Mouse (Mus musculus) midbrain, embryonic 10.5 days (tissue): ENCODE results near the gene Yaf2. TPM values are rescaled to one million over a fixed set of nuclear protein-coding genes. Genes with fewer than 3 reads are reported as not detected.
"Not testable (repeated sequence)": the region's sequence is repeated elsewhere in the genome, so short reads cannot be mapped to it uniquely, and the experiment has no call there.

Experiments
- DNase-seq: peaks from one replicate; pipeline ENCODE4 v3.0.0-alpha.2; 2017; ENCODE audit warnings: low spot score
- H3K27ac ChIP-seq: fragments of 300-500 bp; sonication (generic); replicated peaks from 2 replicates; pipeline ENCODE4 v1.5.1; 2016; ENCODE audit warnings: mild to moderate bottlenecking
- H3K27me3 ChIP-seq: fragments of 300-500 bp; sonication (generic); 2 replicates; pipeline ENCODE4 v1.6.1; 2016; ENCODE audit warnings: low read depth, mild to moderate bottlenecking; ENCODE audit not compliant: poor library complexity, severe bottlenecking
- H3K36me3 ChIP-seq: fragments of 300-500 bp; sonication (generic); 2 replicates; pipeline ENCODE4 v1.6.1; 2016; ENCODE audit warnings: mild to moderate bottlenecking, moderate library complexity
- H3K4me1 ChIP-seq: fragments of 300-500 bp; sonication (generic); 2 replicates; pipeline ENCODE4 v1.6.1; 2016
- H3K4me3 ChIP-seq: fragments of 300-500 bp; sonication (generic); 2 replicates; pipeline ENCODE4 v1.5.1; 2016; ENCODE audit warnings: mild to moderate bottlenecking, moderate library complexity
- H3K9me3 ChIP-seq: fragments of 300-500 bp; sonication (generic); replicated peaks from 2 replicates; pipeline ENCODE4 v1.6.1; 2016; ENCODE audit warnings: mild to moderate bottlenecking
- WGBS: fragments of 180-500 bp; shearing (Covaris S2); methylation state at CpG from one replicate; pipeline ENCODE4 v1.1.7; 2016; 5-methylcytosine and 5-hydroxymethylcytosine counted together
- polyA plus RNA-seq: library from polyadenylated mRNA; unstranded; fragments of >200 nt; fragmentation: Nextera tagmentation; extraction: Ambion mirVana; gene quantifications from 2 replicates; pipeline ENCODE4 v1.2.1, GENCODE M21; 2016

Gene Yaf2
- polyA plus RNA-seq, 1 experiment from 2014 or later, result 110 TPM

DNA sequence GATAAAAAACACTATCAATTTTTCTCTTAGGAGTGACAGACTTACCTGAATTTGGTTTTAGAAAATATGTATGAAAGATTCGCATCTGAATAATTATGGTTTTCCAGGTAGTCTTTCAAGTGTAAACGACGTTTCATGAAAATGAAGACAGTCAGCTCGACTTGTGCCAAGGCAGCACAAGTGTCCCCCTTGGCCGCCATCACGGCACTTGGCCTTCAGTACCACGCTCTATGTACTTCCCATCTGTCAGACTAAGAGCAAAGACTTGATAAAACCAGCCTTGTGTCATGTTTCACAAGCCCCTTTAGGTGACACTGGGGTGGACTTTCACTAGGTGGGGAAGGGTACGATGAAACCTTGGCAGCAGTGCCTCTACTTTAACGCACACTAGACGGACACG, 5.5 kb downstream of the Yaf2 start:
- Histone ChIP-seq H3K36me3 (peaks cover 53% of the 10 kb centered on the region), H3K4me1 (peaks cover 21% of the 10 kb centered on the region), H3K9me3 (no peaks in the 10 kb centered on the region), H3K4me3 (no peak overlapping the region), H3K27me3 (no peaks in the 10 kb centered on the region), H3K27ac (no peak overlapping the region)
- no peak for DNase-seq
- WGBS, result 94% methylated on average over 11 of the region's 11 CpGs

DNA sequence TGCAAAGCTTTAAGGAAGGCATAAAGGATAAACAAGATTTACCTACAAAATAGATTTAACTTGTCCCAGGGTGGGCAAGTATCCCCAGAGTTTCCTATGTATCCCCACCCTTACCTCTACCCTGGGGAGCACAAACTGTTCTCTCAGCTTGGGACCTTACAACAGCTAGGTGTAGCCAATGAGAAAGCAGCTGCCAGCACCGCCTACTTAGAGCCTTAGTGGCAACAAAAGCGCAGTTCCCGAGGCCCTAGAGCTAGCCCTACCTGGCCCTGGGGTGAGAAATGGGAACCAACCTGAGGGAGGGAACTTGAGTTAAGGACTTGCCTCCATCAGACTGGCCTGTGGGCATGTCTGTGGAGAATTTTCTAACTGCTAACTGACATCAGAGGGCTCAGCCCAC, 9.5 kb downstream of the Yaf2 start:
- peaks cover 43% of the 10 kb centered on the region for H3K36me3 ChIP-seq
- H3K4me1 ChIP-seq, result peaks cover 21% of the 10 kb centered on the region
- no peaks in the 10 kb centered on the region for H3K9me3 ChIP-seq
- H3K4me3 ChIP-seq, result no peak overlapping the region
- no peak overlapping the region for H3K27ac ChIP-seq
- H3K27me3 ChIP-seq, result no peaks in the 10 kb centered on the region
- 53% methylated on average over 3 of the region's 3 CpGs for WGBS
- no peak for DNase-seq

DNA sequence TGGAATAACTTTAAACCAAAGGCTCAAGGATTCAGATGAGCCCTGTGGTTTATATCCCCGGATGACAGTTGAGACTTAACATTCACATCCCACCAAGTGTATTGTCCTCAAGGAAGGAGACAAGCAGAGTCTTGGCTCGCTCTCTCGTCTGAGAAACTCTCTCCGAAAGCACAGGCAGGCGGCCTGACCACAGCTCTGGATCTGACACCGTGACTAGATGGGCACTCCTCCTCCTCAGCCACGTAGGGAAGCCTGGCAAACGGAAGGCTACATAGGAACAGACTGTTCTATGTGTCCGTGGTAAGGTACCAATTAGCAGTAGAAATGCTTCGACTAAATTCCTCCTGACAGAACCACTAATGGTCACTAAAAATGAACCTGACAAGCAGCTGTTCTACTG, 10.1 kb downstream of the Yaf2 start:
- Histone ChIP-seq H3K27me3 (no peaks in the 10 kb centered on the region), H3K27ac (no peak overlapping the region), H3K9me3 (no peaks in the 10 kb centered on the region), H3K4me1 (peaks cover 21% of the 10 kb centered on the region), H3K4me3 (no peak overlapping the region), H3K36me3 (peaks cover 43% of the 10 kb centered on the region)
- DNase-seq, result no peak
- 82% methylated on average over 10 of the region's 10 CpGs for WGBS

DNA sequence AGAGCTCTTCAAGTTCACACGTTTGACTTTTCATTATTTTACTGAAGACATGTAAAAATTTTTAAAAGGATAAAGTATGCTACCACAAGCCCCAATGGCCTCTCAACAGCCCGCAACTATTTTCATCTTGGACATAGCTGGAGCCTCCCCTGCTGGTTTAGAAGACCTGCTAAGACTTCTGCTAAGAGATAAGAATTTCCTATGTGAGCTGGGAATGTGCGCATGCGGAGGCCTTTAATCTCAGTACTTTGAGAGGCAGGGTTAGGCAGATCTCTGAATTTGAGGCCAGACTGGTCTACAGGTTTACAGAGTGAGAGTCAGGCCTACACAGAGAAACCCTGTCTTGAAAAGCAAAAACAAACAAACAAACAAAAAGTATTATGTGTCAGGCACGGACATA, 11.4 kb downstream of the Yaf2 start:
- H3K27me3 ChIP-seq, result no peaks in the 10 kb centered on the region
- H3K27ac ChIP-seq, result no peak overlapping the region
- no peak overlapping the region for H3K4me3 ChIP-seq
- peaks cover 35% of the 10 kb centered on the region for H3K36me3 ChIP-seq
- no peaks in the 10 kb centered on the region for H3K9me3 ChIP-seq
- no peak for DNase-seq
- 76% methylated on average over 5 of the region's 5 CpGs for WGBS
- H3K4me1 ChIP-seq, result peaks cover 21% of the 10 kb centered on the region

DNA sequence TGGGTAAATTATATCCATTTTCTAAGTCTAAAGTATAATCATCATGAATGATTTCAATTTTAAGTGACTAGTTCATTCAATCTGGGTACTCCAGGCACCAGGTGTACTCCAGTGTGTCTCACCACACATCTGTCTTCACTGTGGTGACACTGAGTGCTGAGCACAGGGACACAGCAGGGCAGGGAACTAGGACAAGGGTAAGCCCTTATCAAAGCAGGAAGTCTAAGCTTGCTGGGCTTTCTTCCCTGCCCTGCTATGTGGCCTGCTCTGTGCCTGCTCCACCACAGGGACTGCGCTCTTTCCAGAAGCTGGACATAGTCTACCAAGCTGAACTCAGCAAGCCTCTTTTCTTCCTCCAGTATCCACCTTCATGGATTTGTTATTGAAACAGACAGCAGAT, 18.0 kb downstream of the Yaf2 start:
- H3K27ac ChIP-seq, result no peak overlapping the region

DNA sequence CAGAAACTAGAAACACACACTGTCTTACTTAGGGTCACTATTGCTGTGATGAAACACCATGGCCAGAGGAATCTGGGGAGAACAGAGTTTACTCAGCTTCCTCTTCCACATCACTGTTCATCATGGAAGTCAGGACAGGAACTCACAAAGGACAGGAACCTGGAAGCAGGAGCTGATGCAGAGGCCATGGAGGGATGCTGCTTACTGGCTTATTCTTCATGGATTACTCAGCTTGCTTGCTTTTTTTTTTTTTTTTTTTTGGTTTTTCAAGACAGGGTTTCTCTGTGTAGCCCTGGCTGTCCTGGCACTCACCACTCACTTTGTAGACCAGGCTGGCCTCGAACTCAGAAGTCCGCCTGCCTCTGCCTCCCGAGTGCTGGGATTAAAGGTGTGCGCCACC, 26.4 kb downstream of the Yaf2 start:
- H3K9me3 ChIP-seq, H3K4me1 ChIP-seq, DNase-seq, H3K27ac ChIP-seq, H3K27me3 ChIP-seq, H3K4me3 ChIP-seq: not testable (repeated sequence)
- H3K36me3 ChIP-seq, result peaks cover 24% of the 10 kb centered on the region; the same call in 1 of the 2 replicates
- WGBS, result 96% methylated on average over 4 of the region's 4 CpGs

More for the DNA sequence above, 18.0 kb downstream of the Yaf2 start:
- no peak for DNase-seq
- 88% methylated on average over 1 of the region's 1 CpGs for WGBS
- H3K4me1 ChIP-seq, result peaks cover 6% of the 10 kb centered on the region; the same call in 1 of the 2 replicates
- H3K36me3 ChIP-seq, result peaks cover 18% of the 10 kb centered on the region
- no peaks in the 10 kb centered on the region for H3K9me3 ChIP-seq
- no peak overlapping the region for H3K4me3 ChIP-seq
- H3K27me3 ChIP-seq, result no peaks in the 10 kb centered on the region

DNA sequence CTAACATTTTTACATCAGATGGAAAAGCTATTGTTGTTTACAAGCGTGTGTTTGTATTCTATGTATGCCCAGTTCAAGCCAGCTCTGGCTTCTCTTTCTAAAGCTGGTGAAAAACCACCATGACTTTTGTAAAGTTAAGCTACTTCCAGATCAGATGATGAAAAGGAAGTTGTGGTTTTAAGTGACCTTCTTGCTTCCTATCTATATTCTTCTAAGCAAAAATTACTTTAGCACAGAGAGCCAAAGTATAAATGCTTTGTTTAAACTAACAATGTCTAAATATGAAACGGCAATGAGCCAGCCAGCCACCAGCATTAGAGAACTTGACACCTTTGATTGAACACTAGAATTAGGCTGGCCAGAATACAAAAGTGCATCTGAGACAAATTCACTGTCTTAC, 38.5 kb downstream of the Yaf2 start:
- no peaks in the 10 kb centered on the region for H3K9me3 ChIP-seq
- no peak for DNase-seq
- no peak overlapping the region for H3K4me3 ChIP-seq
- no peaks in the 10 kb centered on the region for H3K27me3 ChIP-seq
- peaks cover 17% of the 10 kb centered on the region; the same call in 1 of the 2 replicates for H3K4me1 ChIP-seq
- WGBS, result 94% methylated on average over 2 of the region's 2 CpGs
- H3K27ac ChIP-seq, result no peak overlapping the region
- no peaks in the 10 kb centered on the region for H3K36me3 ChIP-seq

DNA sequence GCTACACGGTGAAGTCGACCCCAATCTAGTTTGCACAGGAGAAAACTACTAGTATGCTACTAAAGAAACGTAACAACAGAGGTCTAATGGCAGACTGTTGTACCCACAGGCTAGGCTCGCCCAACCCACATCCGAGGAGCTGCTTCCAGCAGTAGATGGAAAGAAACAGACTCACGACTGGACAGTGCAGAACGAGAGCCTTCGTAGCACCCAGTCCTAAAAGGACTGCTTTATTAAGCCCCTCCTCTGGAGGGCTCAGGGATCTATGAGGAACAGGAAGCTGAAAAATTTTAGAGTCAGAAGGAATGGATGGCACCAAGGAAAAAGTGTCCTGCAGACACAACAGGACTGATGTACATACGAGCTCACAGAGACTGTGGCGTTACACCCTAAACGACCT, 42.3 kb downstream of the Yaf2 start:
- no peaks in the 10 kb centered on the region for H3K9me3 ChIP-seq
- H3K4me1 ChIP-seq, result 0 out of 2 replicates have a peak, but pooled peaks cover 5% of the 10 kb centered on the region
- DNase-seq, result no peak
- H3K27me3 ChIP-seq, result no peaks in the 10 kb centered on the region
- peaks cover 19% of the 10 kb centered on the region for H3K36me3 ChIP-seq
- 89% methylated on average over 11 of the region's 11 CpGs for WGBS
- no peak overlapping the region for H3K4me3 ChIP-seq
- H3K27ac ChIP-seq, result no peak overlapping the region

DNA sequence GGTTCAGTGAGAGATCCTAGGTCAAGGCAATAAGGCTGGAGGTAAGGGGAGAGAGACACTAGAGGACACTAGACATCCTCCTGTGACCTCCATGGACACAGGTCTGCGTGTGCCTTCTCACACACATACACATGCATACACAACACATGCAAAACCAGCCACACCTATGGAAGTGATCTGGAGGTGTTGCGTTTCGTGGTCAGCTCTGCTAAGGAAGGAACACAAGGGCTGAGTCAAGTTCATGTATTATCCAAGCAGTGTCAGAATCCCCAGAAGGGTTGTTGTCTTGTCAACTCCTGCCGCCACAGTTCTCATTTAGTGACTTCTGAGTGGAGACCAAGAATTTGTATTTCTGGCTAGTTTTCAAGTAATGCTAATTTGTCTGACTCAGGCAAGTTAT, 48.4 kb downstream of the Yaf2 start:
- DNase-seq, result no peak
- Histone ChIP-seq H3K27me3 (no peaks in the 10 kb centered on the region), H3K36me3 (peaks cover 60% of the 10 kb centered on the region), H3K4me3 (no peak overlapping the region), H3K9me3 (no peaks in the 10 kb centered on the region), H3K4me1 (no peaks in the 10 kb centered on the region), H3K27ac (no peak overlapping the region)
- WGBS, result 96% methylated on average over 4 of the region's 4 CpGs

DNA sequence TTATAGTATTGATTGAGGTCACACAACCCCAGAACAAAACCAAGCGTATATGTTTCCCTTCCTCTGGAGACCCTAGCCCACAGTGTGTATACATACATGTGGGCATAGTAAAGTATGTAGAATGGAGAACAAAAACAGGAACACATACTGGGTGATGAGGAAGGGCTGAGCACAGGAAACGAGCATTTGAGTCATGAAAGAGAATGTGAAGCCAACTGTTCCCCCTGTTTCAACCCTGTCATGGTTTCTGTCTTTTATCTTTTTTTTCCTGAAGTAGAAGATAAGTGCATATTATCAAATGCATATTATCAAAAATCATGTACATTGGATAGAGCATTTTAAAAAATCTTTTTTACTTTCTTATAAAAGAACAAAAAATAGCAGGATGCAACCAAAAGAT, 49.1 kb downstream of the Yaf2 start:
- WGBS, result 88% methylated on average over 2 of the region's 2 CpGs
- Histone ChIP-seq H3K9me3 (no peaks in the 10 kb centered on the region), H3K27me3 (no peaks in the 10 kb centered on the region), H3K36me3 (peaks cover 66% of the 10 kb centered on the region), H3K4me1 (no peaks in the 10 kb centered on the region), H3K27ac (no peak overlapping the region), H3K4me3 (no peak overlapping the region)
- no peak for DNase-seq

DNA sequence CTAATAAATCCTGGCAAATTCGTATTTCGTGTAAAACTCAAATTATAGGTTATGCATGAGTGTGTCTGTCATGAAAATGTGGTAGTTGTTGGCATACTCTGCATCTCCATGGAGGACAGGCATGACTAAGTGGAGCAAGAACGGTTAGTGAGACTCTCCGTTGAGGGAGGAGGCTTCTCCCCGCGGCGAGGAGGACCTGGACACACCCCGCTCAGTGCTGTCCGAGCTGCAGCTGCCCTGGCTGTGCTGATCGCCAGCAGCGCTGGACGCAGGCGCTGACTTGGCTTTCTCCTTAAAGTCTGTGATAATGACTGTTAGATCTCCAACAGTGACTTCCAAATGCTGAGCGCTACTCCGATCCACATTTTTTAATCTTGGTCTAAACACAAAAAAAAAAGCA, 51.5 kb downstream of the Yaf2 start:
- DNase-seq, result no peak
- no peaks in the 10 kb centered on the region for H3K4me1 ChIP-seq
- H3K36me3 ChIP-seq, result peaks cover 72% of the 10 kb centered on the region
- H3K9me3 ChIP-seq, result no peaks in the 10 kb centered on the region
- no peak overlapping the region for H3K4me3 ChIP-seq
- WGBS, result 79% methylated on average over 15 of the region's 15 CpGs
- no peaks in the 10 kb centered on the region for H3K27me3 ChIP-seq
- no peak overlapping the region for H3K27ac ChIP-seq

DNA sequence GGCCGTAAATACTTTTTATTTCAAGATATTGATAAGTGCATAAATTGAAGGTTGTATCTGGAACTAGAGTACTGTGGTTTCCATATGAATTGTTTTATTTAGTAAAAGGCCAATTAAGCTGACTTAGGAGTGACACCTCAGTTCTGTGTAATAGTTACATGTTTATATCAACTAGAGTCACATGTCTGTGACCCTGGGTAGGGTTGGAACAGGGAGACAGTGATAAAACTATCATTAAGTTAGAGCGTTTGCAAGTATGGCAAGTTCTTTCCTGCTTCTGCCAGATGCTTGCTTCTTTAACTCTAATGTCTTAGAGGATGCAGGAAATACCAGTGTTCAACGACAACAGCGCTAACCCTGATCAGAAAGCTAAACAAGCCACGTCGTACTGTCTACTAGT, 52.4 kb downstream of the Yaf2 start:
- WGBS, result 90% methylated on average over 6 of the region's 6 CpGs
- DNase-seq, result no peak
- no peaks in the 10 kb centered on the region for H3K27me3 ChIP-seq
- H3K36me3 ChIP-seq, result peaks cover 66% of the 10 kb centered on the region
- H3K4me1 ChIP-seq, result no peaks in the 10 kb centered on the region
- H3K9me3 ChIP-seq, result no peaks in the 10 kb centered on the region
- no peak overlapping the region for H3K27ac ChIP-seq
- H3K4me3 ChIP-seq, result no peak overlapping the region

DNA sequence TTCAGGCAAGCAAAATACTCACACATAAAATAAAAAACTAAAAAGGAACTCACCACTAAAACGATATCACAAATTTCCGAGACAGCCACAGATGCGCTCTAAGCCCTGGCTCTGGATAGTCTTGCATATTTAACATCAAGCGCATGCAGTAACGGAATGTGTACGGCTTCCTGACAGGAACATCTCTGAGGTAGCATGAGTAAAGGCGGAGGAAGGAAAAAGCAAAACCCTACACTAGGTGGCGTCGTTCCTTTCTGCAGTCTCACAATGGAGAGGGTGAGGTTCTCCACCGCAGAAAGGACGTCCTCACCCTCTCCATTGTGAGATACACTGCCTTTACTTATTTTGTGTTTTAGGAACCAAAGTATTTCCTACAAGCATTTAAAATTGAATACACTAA, 53.4 kb downstream of the Yaf2 start:
- no peak overlapping the region for H3K4me3 ChIP-seq
- DNase-seq, result no peak
- H3K4me1 ChIP-seq, result no peaks in the 10 kb centered on the region
- H3K9me3 ChIP-seq, result no peaks in the 10 kb centered on the region
- H3K27ac ChIP-seq, result no peak overlapping the region
- 66% methylated on average over 11 of the region's 11 CpGs for WGBS
- no peaks in the 10 kb centered on the region for H3K27me3 ChIP-seq
- peaks cover 60% of the 10 kb centered on the region for H3K36me3 ChIP-seq

DNA sequence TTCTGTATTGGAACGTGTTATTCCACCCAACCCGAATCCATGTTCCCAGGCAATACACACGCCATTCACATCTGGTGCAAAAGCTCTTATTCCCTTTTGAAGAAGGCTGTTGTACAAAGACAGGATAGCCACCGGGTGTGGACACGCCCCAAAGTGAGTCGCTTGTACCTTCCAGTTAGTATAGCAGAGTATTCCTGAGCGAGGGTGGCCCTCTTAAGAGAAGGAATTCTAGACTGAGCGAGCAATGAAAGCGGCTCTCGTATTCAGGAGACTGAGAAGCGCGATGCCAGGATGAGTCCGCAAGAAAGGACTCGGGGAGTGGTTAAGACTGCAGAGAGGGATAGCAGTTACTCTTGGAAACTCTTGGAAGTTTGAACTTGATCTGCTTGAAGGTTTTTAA, 60.5 kb downstream of the Yaf2 start:
- H3K27ac ChIP-seq, result peak overlapping the region; percentile 94; the same call in 1 of the 2 replicates
- no peaks in the 10 kb centered on the region for H3K27me3 ChIP-seq
- H3K9me3 ChIP-seq, result no peaks in the 10 kb centered on the region
- H3K36me3 ChIP-seq, result peaks cover 15% of the 10 kb centered on the region
- 7% methylated on average over 14 of the region's 14 CpGs for WGBS
- peak overlapping the region; percentile 85 for H3K4me3 ChIP-seq
- DNase-seq, result peak; percentile 30
- peaks cover 41% of the 10 kb centered on the region for H3K4me1 ChIP-seq
